Mouse (Mus musculus): ENCODE measurements around the gene Cd70.

GRCm38 (mm10) chr17:57148994-57149803 is at the start of gene Cd70:
- no peak for TF ChIP-seq CTCF (IDR thresholded peaks at IDR 0.05; ENCODE audit: control insufficient read depth, insufficient read depth, low read length)
- TF ChIP-seq POLR2A (IDR thresholded peaks at IDR 0.05; ENCODE audit: borderline replicate concordance, control insufficient read depth, low read depth, low read length) = no peak
